Mouse (Mus musculus) olfactory bulb, adult 2 months (tissue): ENCODE data around the gene Ubn2.

Source experiments
- CTCF ChIP-seq: fragments of 200-500 bp; IDR thresholded peaks from 2 replicates; pipeline ENCODE4 v1.5.1; 2012; ENCODE audit warnings: low read depth, mild to moderate bottlenecking, low read length, moderate library complexity; ENCODE audit not compliant: insufficient read depth
- POLR2A ChIP-seq: fragments of 200-500 bp; IDR thresholded peaks from 2 replicates; pipeline ENCODE4 v1.6.1; 2012; ENCODE audit warnings: mild to moderate bottlenecking, low read depth, low read length, moderate library complexity; ENCODE audit not compliant: insufficient read depth

- TF ChIP-seq CTCF, result no peak
- no peak; the same call in 1 of the 2 replicates for TF ChIP-seq POLR2A
Measured at GRCm38 (mm10) chr6:38434055-38435023, 589 bp downstream of the Ubn2 start.
